Mouse (Mus musculus): ENCODE measurements around the gene Gm29582.
"Not testable (repeated sequence)": the region's sequence is repeated elsewhere in the genome, so short reads cannot be mapped to it uniquely, and the experiment has no call there.

The Gm29582 gene

DNA sequence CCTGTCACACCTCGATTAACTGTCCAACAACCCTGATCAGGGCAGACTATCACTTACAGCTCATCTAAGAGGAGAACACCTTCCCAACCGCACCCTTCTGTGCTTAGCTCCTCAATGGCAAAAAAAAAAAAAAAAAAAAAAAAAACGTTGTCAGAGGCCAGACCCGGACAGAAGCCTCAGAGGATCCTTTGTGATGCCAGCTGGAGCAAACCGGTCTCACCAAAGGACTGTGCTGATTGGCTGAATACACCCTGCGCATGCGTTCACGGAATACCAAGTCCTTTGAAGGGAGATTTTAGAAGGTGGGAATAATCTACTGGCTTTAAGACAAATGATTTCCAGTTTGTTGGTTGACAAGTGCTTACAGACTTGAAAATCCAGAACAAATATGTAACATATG is at the start of gene Gm29582:
Gm29582 (minus strand) TSS at position 101 of the 400 bp plus-strand sequence.
- DNase-seq, result not testable (repeated sequence)
